ENCODE assay signal across 12 mouse cellular contexts in genomic region chr14:120952434-120952833, GRCm38 (mm10). TPM values are rescaled to one million over a fixed set of nuclear protein-coding genes. Genes with fewer than 3 reads are reported as not detected.
DNase-seq lines count a peak whose midpoint lies in the region; ATAC-seq and TF ChIP-seq lines count a peak whose summit lies in the region.
"Had no signal": no experiment of that assay in that cellular context is flagged by ENCODE, and none has a peak within 500 bp of the region (broad histone marks: within the 10 kb centered on the region; RNA-seq: fewer than 3 reads in every experiment).

No protein-coding gene starts in this region.

- peaks cover 11% of the 10 kb centered on the region; the same call in 1 of the 2 replicates for H3K36me3 ChIP-seq in limb, embryonic 11.5 days (ENCODE audit: control insufficient read depth, insufficient read depth, low read length)
- peaks cover 34% of the 10 kb centered on the region for H3K36me3 ChIP-seq in limb, embryonic 10.5 days
- peaks cover 34% of the 10 kb centered on the region for H3K36me3 ChIP-seq in E14TG2a.4 (ENCODE audit: insufficient read depth, low read length)

- peak; percentile 26 for DNase-seq in CD4-positive, CD25-positive, alpha-beta regulatory T cell, adult 2 months (ENCODE audit: low read depth, low spot score)
- DNase-seq in limb, embryonic 11.5 days (ENCODE audit: low spot score) = peak; percentile 41
- no peak for DNase-seq in limb, embryonic 10.5 days (ENCODE audit: low spot score)
- DNase-seq in adrenal gland, postnatal 4 days (ENCODE audit: low spot score in 2 of 2) = no peak
- no peak for DNase-seq in adrenal gland, postnatal 14 days
- DNase-seq: gastrocnemius, postnatal 25 days; kidney, postnatal 10 days; lung, adult 2 months had no signal

- H3K9me3 ChIP-seq in limb, embryonic 11.5 days (ENCODE audit: control insufficient read depth, low read length) = no peaks in the 10 kb centered on the region
- peaks cover 6% of the 10 kb centered on the region; the same call in 1 of the 2 replicates for H3K9me3 ChIP-seq in limb, embryonic 10.5 days (replicated peaks)
- no peaks in the 10 kb centered on the region for H3K9me3 ChIP-seq in E14TG2a.4 (ENCODE audit: low read length)
- H3K9me3 ChIP-seq: stomach, embryonic 15.5 days had no signal

- H3K4me3 ChIP-seq in limb, embryonic 11.5 days (ENCODE audit: low read depth, low read length) = no peak overlapping the region
- no peak overlapping the region for H3K4me3 ChIP-seq in limb, embryonic 10.5 days
- no peak overlapping the region for H3K4me3 ChIP-seq in E14TG2a.4 (replicated peaks; ENCODE audit: low read length)
- H3K4me3 ChIP-seq: stomach, embryonic 15.5 days had no signal

- no peak overlapping the region for H3K9ac ChIP-seq in limb, embryonic 11.5 days (ENCODE audit: low read length)
- H3K9ac ChIP-seq: stomach, embryonic 15.5 days had no signal

- ATAC-seq in CD4-positive, CD25-positive, alpha-beta regulatory T cell, adult 4 months = no peak
- ATAC-seq in limb, embryonic 11.5 days (ENCODE audit: insufficient number of reproducible peaks, low FRiP score, low TSS enrichment, low read depth) = no peak
- ATAC-seq in granulocyte monocyte progenitor cell, adult 5-6 weeks (replicated peaks; ENCODE audit: poor library complexity, severe bottlenecking) = peak; percentile 33; the same call in 1 of the 2 replicates

- no peaks in the 10 kb centered on the region for H3K27me3 ChIP-seq in limb, embryonic 11.5 days (ENCODE audit: control insufficient read depth, insufficient read depth, low read length)
- H3K27me3 ChIP-seq in limb, embryonic 10.5 days (ENCODE audit: low read depth, poor library complexity, severe bottlenecking) = no peaks in the 10 kb centered on the region
- H3K27me3 ChIP-seq in E14TG2a.4 (ENCODE audit: insufficient read depth, low read length) = no peaks in the 10 kb centered on the region
- H3K27me3 ChIP-seq: stomach, embryonic 15.5 days had no signal

- no peak overlapping the region for H3K4me2 ChIP-seq in limb, embryonic 11.5 days (ENCODE audit: low read depth, severe bottlenecking)
- H3K4me2 ChIP-seq: stomach, embryonic 15.5 days had no signal

- no peak overlapping the region for H3K27ac ChIP-seq in limb, embryonic 11.5 days (replicated peaks; ENCODE audit: low read depth, low read length)
- H3K27ac ChIP-seq in limb, embryonic 10.5 days = no peak overlapping the region
- H3K27ac ChIP-seq: stomach, embryonic 15.5 days had no signal

- peak; percentile 50 for TF ChIP-seq CTCF in E14TG2a.4 (conservative IDR thresholded peaks at IDR 0.05; ENCODE audit: low read length)

- WGBS in limb, embryonic 11.5 days = 53% methylated on average over 2 of the region's 2 CpGs
- 48% methylated on average over 2 of the region's 2 CpGs for WGBS in limb, embryonic 10.5 days

- no peaks in the 10 kb centered on the region for H3K4me1 ChIP-seq in limb, embryonic 11.5 days (ENCODE audit: control insufficient read depth, insufficient read depth, low read length)
- no peaks in the 10 kb centered on the region for H3K4me1 ChIP-seq in limb, embryonic 10.5 days
- peaks cover 27% of the 10 kb centered on the region for H3K4me1 ChIP-seq in E14TG2a.4 (replicated peaks; ENCODE audit: low read depth, low read length)
- H3K4me1 ChIP-seq: stomach, embryonic 15.5 days had no signal

RNA-seq across cellular contexts. Expression of gene Ipo5, which starts 41.4 kb away (rescaled TPM):
- 10 to 100 TPM; 39.4 to 50.7 TPM for polyA plus RNA-seq in CD4-positive, CD25-positive, alpha-beta regulatory T cell, adult 4 months (2017; shearing (Covaris generic))
- 131 and 142 TPM in 2 replicates for polyA plus RNA-seq in limb, embryonic 11.5 days (2014; fragmentation: Nextera tagmentation; extraction: Ambion mirVana)
- polyA plus RNA-seq in limb, embryonic 10.5 days (2016; fragmentation: Nextera tagmentation; extraction: Ambion mirVana) = 122 and 139 TPM in 2 replicates
- total RNA-seq in granulocyte monocyte progenitor cell, adult 5-6 weeks (2014; fragmentation: Nextera tagmentation) = 120 and 133 TPM in 2 replicates
- 203 and 215 TPM in 2 replicates for total RNA-seq in granulocyte monocyte progenitor cell, adult 5-6 weeks (2017)
- 100 to 1,000 TPM in 1 of 2 experiments, 10 to 100 TPM in 1; 94.6 to 100 TPM for total RNA-seq in adrenal gland, postnatal 4 days (2021)
- 70.5 and 77.0 TPM in 2 replicates for total RNA-seq in adrenal gland, postnatal 14 days (2021)

Comparison
In these comparisons a context has a peak if more than half of its experiments do, and no peak if none do; other contexts are left out.
1. DNase-seq: peak in CD4-positive, CD25-positive, alpha-beta regulatory T cell, adult 2 months (single experiment) and limb, embryonic 11.5 days (single experiment); none in limb, embryonic 10.5 days (single experiment), adrenal gland, postnatal 4 days (0 of 2) and adrenal gland, postnatal 14 days (single experiment).